Mouse (Mus musculus) kidney, postnatal 36 days (tissue): ENCODE results near the gene Ikzf1.

ENCODE experiments used
- DNase-seq, 2 experiments: peaks; one replicate each; pipeline ENCODE4 v3.0.0; 2021 to 2022; ENCODE audit warnings: mixed read lengths in 2 of 2

The Ikzf1 gene

GRCm38 (mm10) chr11:11725252-11725875, 40.6 kb downstream of the Ikzf1 start:
- DNase-seq: no peak

DNA sequence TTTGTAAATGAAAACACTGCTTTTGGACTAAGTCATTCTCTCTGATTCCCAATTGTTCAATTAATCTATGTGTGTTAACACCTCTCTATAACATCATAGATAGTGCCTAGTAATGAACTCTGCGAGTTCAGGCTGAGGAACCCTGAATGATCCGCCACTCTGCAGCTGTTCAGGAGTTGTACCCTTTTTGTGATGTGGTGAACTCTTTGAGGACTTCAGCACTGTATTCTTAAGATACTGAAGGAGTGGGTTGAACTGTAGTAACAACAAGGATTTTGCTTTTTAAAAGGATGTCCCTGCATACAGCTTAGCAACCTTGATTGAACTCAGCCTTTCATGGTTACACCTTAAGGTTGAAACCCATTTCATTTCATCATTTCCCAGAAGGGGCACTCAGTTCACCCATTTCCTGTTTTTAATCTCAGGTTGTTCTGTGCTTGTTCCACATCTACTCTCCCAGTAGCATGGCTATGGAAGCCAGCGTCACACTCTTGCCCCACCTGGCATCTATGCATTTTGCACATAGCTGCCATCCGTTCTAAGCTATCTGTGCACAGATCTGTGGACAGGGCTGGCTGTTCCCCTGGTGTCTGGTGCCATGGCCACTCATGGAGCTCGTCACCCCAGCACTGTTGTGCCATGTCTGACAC, 41.2 kb downstream of the Ikzf1 start:
- DNase-seq: no peak

DNA sequence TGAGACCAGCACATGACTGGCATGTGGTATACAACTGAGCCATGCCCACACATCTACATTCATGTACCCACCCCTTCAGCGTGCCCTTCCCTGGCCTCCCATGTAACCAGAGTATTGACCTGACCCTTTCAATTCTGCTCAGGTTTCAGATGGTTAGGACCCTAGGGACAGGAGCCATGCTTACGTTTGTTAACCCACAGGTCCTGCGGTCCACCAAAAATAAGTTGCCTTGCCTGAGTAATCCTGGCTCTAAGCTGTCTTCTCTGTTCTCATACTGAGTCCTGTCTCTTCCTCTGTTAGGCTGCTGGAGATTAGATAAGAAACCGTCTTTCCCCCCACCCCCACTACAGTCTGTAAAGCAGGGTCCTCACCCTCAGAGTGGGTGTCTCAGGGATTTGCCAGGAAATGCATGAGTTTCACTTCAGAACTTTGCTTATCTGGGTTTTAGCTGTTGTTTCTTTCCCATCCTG, 42.0 kb downstream of the Ikzf1 start:
- no peak for DNase-seq

GRCm38 (mm10) chr11:11727936-11728556, 43.2 kb downstream of the Ikzf1 start:
- no peak for DNase-seq

DNA sequence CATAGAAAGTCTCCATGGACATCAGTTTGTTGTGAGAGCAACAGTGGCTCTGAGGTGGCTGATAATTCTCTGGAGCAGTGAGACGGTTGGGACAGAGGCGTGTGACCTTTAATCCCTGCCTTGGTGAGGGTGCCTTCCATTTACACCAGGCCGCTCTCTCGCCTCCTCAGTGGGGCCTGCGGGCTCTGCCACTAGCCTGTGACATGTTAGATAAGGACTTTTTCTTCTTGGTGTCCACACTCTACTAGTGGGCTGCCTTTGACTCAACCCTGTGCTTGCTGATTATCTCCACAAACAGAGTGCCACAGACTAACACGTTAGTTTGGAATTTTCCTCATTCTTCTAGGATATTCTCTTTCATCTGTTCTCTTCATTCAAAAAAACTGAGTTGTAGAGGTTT, 44.4 kb downstream of the Ikzf1 start:
- no peak for DNase-seq

DNA sequence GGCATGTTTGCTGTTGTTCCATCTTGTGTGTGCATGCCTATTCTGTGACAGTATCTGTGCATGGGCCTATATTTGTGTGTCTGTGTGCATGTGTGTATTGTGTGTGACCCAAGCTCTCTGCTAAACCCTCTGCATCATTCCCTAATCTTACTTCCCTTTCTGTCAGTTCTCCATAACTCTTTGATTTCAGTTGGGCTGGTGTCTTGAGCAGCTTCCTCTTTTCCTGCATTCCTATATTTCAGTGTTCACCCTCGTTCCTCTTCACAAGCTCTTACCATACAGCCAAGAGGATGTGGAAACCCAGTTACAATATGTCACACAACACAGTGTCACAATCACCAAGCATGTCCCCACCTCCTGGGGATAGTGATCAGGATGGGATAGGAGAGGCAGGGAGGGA, 45.3 kb downstream of the Ikzf1 start:
- no peak for DNase-seq

GRCm38 (mm10) chr11:11731727-11732126, 46.9 kb downstream of the Ikzf1 start:
- no peak for DNase-seq

DNA sequence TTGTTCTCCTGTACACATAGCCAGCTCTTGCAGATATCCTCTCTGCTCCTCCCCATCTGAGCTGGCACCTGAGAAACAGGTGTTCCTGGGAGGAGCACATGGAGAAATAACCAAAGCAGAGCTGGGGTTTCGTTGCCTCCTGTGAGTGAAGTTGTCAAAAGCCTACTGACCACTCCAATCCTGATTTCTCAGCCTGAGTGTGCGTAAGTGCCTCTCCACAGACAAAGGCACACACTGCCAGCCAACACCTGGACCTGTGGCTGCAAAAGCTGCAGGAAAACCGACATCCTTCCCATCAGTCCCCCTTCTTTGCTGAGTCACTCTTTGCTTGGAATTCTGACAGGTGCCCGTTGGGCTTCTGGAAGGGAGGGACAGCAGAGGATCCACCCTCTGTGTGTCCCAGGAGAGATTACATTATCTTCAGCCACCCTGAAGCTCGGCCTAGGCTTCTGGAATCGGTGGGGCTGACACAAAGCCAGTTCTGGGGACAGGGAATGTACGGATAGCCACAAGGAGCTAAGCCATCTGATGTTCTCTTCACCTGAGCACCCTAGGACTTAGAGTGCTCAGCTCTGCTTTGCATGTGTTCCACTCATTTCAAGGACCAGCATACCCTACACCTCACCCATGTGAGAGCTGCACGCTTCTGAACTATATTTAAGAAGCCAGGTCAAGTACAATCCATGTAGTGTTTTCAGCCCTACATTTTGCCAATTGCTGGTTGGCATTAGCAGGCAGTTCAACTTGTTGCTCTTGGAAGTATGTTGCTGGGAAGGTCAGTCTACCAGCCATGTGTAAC, 48.4 kb downstream of the Ikzf1 start:
- no peak for DNase-seq

- no peak for DNase-seq
Measured at GRCm38 (mm10) chr11:11735155-11735554, 50.4 kb downstream of the Ikzf1 start.

DNA sequence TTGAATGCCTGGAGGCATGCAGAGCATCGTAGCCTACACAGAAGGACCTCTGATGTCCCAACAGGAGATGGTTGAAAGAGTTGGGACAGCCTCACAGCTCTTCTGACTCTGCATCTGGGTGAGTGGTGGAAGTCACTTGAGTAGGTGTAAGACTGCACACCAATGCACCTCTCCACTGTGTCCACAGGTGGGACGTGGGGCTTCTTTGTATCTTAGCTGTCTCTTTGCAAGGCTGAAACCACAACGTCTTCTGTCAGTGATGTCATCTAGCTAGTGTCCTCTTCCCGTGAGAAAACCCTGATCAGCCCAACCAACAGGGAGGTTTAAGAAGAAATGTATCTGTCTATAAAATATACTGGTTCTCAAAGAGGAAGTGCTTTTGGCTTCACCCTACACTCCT, 52.1 kb downstream of the Ikzf1 start:
- DNase-seq: no peak

GRCm38 (mm10) chr11:11737562-11737961, 52.8 kb downstream of the Ikzf1 start:
- DNase-seq: no peak

DNA sequence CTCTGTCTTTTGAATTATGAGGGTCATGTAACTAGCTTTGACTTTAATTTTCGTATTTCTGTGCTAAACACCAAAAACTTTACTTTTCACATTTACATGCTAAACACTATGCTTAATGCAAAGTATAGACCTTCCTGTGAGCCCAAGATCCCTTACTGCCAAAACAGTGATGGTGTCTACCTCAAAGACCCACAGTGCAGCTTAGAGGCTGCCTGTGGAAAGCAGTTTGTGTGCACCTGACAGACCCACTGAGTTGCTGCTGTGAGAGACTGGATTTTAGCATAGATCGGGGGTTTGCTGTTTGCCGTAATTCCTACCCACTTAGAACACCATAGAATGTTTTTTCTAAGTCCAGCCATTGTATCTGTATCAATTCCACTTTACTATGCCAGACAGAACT, 54.3 kb downstream of the Ikzf1 start:
- no peak for DNase-seq

GRCm38 (mm10) chr11:11740603-11741002, 55.8 kb downstream of the Ikzf1 start:
- no peak for DNase-seq

DNA sequence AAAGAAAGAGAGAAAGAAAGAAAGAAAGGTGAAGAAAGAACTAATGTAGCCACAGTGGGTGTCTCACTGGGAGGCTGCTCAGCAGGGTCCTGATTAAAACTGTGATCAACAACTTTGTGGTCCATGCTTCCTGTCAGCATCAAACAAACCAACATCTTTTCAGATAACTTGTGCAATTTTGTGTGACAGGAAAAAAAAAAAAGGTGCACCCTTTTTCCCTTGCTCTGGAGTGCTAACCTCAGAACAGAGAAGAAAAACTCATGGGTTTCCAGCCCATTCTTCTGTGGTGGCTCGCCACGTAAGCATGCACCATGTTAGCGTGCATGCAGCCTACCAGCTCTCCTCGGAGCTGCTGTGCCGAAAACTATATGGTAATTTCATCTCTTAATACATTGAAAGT, 56.8 kb downstream of the Ikzf1 start:
- DNase-seq: no peak

- peak in 1 of 2 experiments; percentile 64 for DNase-seq
Measured at GRCm38 (mm10) chr11:11742626-11743025, 57.8 kb downstream of the Ikzf1 start.

DNA sequence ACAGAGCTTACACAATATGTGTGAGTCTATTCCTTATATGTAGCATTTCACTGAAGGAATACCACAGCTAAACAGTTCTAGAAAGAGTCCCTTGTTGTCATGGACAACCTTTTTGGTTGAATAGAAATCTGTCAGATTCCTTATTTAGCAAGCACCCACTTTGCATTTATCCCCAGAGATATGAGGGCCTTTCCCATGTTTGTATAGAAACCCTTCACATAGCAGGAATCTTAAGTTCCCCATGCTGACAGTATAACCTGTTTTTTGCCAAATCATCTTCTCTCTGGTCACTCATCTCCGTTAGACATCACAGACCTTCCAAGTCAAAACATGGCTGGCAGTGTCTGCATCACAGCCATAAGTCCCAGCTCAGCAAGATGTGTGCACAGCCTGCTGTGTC, 59.4 kb downstream of the Ikzf1 start:
- DNase-seq: no peak

DNA sequence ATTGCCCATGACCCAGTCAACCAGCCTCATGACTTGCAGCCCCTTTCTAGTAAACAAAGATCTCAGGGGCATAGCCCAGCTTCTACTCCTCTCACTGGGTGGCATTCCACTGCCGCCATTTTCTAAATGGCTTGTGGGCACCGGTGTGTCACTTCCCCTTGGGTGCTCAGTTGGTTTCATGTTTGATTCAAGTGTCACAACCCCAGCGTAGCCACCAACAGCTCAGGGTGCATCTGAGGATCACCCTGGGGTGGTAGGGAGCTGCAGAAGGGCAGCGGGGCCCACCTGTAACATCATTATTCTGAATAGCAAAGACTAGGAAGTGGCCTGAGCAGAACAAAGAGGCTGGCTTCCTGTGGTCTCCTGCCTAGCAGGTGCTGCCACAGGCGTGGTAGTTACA, 66.3 kb downstream of the Ikzf1 start:
- DNase-seq: no peak

- DNase-seq: no peak
Measured at GRCm38 (mm10) chr11:11752859-11753258, 68.1 kb downstream of the Ikzf1 start.

GRCm38 (mm10) chr11:11758121-11758520, 73.3 kb downstream of the Ikzf1 start:
- DNase-seq: no peak

GRCm38 (mm10) chr11:11758883-11759282, 74.1 kb downstream of the Ikzf1 start:
- DNase-seq: no peak

DNA sequence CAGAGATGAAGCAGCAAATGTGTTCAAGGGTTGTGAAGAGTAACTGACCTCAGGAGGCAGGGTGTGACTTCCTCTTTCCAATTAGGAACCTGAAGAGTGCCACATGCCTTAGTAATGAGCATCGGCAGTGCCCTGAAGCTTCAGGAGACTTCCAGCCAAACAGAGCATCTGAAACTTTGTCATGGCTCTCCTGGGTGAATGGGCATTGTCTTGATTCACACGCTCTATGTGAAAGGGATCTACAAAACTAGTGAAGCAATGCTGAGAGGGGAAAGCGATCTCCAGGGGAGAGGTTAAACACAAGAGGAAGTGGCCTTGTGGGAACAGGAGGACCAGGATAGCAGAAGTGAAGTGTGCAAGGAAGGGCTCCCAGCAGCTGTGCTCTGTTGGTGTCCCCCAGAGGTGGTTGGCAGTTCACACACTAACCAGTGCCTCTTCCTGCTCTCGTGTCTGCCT, 78.4 kb downstream of the Ikzf1 start:
- DNase-seq: no peak

DNA sequence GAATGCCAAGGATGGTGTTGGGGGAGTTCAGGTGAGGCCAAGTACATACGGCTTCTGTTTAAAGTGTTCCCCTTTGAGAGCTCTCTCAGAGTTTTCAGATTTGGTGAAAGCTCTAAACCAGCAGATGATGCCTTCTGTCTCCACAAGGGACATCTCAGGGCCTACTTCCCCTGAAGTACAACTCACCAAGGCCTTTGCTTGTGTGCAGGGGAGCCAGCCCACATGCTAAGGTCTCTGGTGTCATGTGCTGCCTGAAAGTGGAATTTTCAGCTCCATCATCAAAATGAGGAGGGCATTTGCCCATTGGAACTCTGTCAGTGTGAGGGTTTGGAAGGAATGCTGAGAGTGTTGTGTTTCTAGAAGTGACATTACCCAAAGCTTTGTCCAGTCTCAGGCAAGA, 80.6 kb downstream of the Ikzf1 start:
- no peak for DNase-seq

DNA sequence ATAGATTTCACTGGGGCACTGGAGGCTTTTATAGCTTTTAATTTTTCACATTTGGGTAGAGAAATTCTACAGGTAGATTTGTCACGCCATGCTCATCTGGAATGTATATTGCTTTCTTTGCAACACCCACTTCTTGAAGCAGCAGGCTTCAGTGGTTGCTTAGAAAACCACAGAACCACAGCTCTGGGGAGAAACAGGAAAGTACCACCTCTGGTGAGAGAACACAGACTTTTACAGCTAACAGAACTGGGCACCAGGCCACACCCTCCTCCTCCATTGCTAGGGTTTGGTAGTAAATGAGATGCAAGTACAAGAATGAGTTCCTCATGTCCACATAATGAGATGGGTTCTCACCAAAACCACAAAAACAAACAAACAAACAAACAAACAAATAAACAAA, 81.3 kb downstream of the Ikzf1 start:
- DNase-seq: no peak
